Mouse (Mus musculus): ENCODE measurements around the gene Kif2c. TPM values are rescaled to one million over a fixed set of nuclear protein-coding genes. Genes with fewer than 3 reads are reported as not detected.

Kif2c gene
- polyA plus RNA-seq (2014; fragmentation: Nextera tagmentation; extraction: Ambion mirVana), result 57.3 and 68.0 TPM in 2 replicates

- H3K4me2 ChIP-seq, result peak within 1 kb of the TSS; percentile 84
- H3K27ac ChIP-seq (ENCODE audit: low read depth, low read length), result peak within 1 kb of the TSS; percentile 78
- WGBS, result under 1% methylated on average over 42 of the region's 42 CpGs
- H3K9ac ChIP-seq (ENCODE audit: low read depth, low read length), result peak within 1 kb of the TSS; percentile 70
- H3K9me3 ChIP-seq (ENCODE audit: control insufficient read depth, low read length), result no peaks in the 10 kb centered on the region
- ATAC-seq (replicated peaks; ENCODE audit: low FRiP score) (peak; percentile 98), DNase-seq (ENCODE audit: low spot score) (peak; percentile 89)
- peaks cover 8% of the 10 kb centered on the region for H3K4me1 ChIP-seq (replicated peaks; ENCODE audit: control insufficient read depth, insufficient read depth, low read length)
- H3K27me3 ChIP-seq (replicated peaks; ENCODE audit: control insufficient read depth, insufficient read depth, low read length), result no peaks in the 10 kb centered on the region
- peaks cover 26% of the 10 kb centered on the region for H3K36me3 ChIP-seq (ENCODE audit: control insufficient read depth, insufficient read depth, low read length)
- peak within 1 kb of the TSS; percentile 71 for H3K4me3 ChIP-seq (ENCODE audit: low read depth, low read length)
Observed at GRCm38 (mm10) chr4:117181863-117182758, at the start of gene Kif2c. Gene Kif2c, minus strand, starts transcription at chr4:117182639.

GRCm38 (mm10) chr4:117231208-117231607 lies 48.8 kb upstream of the Kif2c start:
- ATAC-seq (replicated peaks; ENCODE audit: low FRiP score) (no peak), DNase-seq (ENCODE audit: low spot score) (no peak)
- 79% methylated on average over 2 of the region's 2 CpGs for WGBS
- no peaks in the 10 kb centered on the region for H3K9me3 ChIP-seq (ENCODE audit: control insufficient read depth, low read length)
- H3K27ac ChIP-seq (ENCODE audit: low read depth, low read length), result no peak overlapping the region
- H3K4me1 ChIP-seq (replicated peaks; ENCODE audit: control insufficient read depth, insufficient read depth, low read length), result no peaks in the 10 kb centered on the region
- no peak overlapping the region for H3K4me3 ChIP-seq (ENCODE audit: low read depth, low read length)
- no peaks in the 10 kb centered on the region for H3K27me3 ChIP-seq (replicated peaks; ENCODE audit: control insufficient read depth, insufficient read depth, low read length)
- no peak overlapping the region for H3K4me2 ChIP-seq
- no peaks in the 10 kb centered on the region for H3K36me3 ChIP-seq (ENCODE audit: control insufficient read depth, insufficient read depth, low read length)
- no peak overlapping the region for H3K9ac ChIP-seq (ENCODE audit: low read depth, low read length)

GRCm38 (mm10) chr4:117230331-117230730 lies 47.9 kb upstream of the Kif2c start:
- Histone ChIP-seq H3K4me3 (ENCODE audit: low read depth, low read length) (no peak overlapping the region), H3K27ac (ENCODE audit: low read depth, low read length) (no peak overlapping the region), H3K9ac (ENCODE audit: low read depth, low read length) (no peak overlapping the region), H3K27me3 (replicated peaks; ENCODE audit: control insufficient read depth, insufficient read depth, low read length) (no peaks in the 10 kb centered on the region), H3K4me1 (replicated peaks; ENCODE audit: control insufficient read depth, insufficient read depth, low read length) (no peaks in the 10 kb centered on the region), H3K36me3 (ENCODE audit: control insufficient read depth, insufficient read depth, low read length) (no peaks in the 10 kb centered on the region), H3K9me3 (ENCODE audit: control insufficient read depth, low read length) (no peaks in the 10 kb centered on the region), H3K4me2 (no peak overlapping the region)
- DNase-seq (ENCODE audit: low spot score) (no peak), ATAC-seq (replicated peaks; ENCODE audit: low FRiP score) (no peak)
- WGBS, result 43% methylated on average over 10 of the region's 10 CpGs

- ATAC-seq (replicated peaks; ENCODE audit: low FRiP score), result no peak
- H3K9ac ChIP-seq (ENCODE audit: low read depth, low read length), result no peak overlapping the region
Observed at GRCm38 (mm10) chr4:117229590-117229989, 47.2 kb upstream of the Kif2c start.

GRCm38 (mm10) chr4:117225250-117225649 lies 42.8 kb upstream of the Kif2c start:
- DNase-seq (ENCODE audit: low spot score), result no peak
- H3K27ac ChIP-seq (ENCODE audit: low read depth, low read length), result no peak overlapping the region
- no peak overlapping the region for H3K4me3 ChIP-seq (ENCODE audit: low read depth, low read length)
- H3K4me2 ChIP-seq, result no peak overlapping the region
- H3K9me3 ChIP-seq (ENCODE audit: control insufficient read depth, low read length), result no peaks in the 10 kb centered on the region
- H3K4me1 ChIP-seq (replicated peaks; ENCODE audit: control insufficient read depth, insufficient read depth, low read length), result no peaks in the 10 kb centered on the region
- ATAC-seq (replicated peaks; ENCODE audit: low FRiP score), result no peak
- H3K27me3 ChIP-seq (replicated peaks; ENCODE audit: control insufficient read depth, insufficient read depth, low read length), result no peaks in the 10 kb centered on the region
- H3K36me3 ChIP-seq (ENCODE audit: control insufficient read depth, insufficient read depth, low read length), result no peaks in the 10 kb centered on the region
- no peak overlapping the region for H3K9ac ChIP-seq (ENCODE audit: low read depth, low read length)

More at GRCm38 (mm10) chr4:117229590-117229989, 47.2 kb upstream of the Kif2c start:
- H3K27me3 ChIP-seq (replicated peaks; ENCODE audit: control insufficient read depth, insufficient read depth, low read length), result no peaks in the 10 kb centered on the region
- no peak for DNase-seq (ENCODE audit: low spot score)
- no peak overlapping the region for H3K4me2 ChIP-seq
- H3K4me3 ChIP-seq (ENCODE audit: low read depth, low read length), result no peak overlapping the region
- WGBS, result 55% methylated on average over 15 of the region's 15 CpGs
- H3K36me3 ChIP-seq (ENCODE audit: control insufficient read depth, insufficient read depth, low read length), result no peaks in the 10 kb centered on the region
- no peaks in the 10 kb centered on the region for H3K4me1 ChIP-seq (replicated peaks; ENCODE audit: control insufficient read depth, insufficient read depth, low read length)
- H3K27ac ChIP-seq (ENCODE audit: low read depth, low read length), result no peak overlapping the region
- H3K9me3 ChIP-seq (ENCODE audit: control insufficient read depth, low read length), result no peaks in the 10 kb centered on the region

GRCm38 (mm10) chr4:117224122-117224521 lies 41.7 kb upstream of the Kif2c start:
- Histone ChIP-seq H3K27me3 (replicated peaks; ENCODE audit: control insufficient read depth, insufficient read depth, low read length) (no peaks in the 10 kb centered on the region), H3K36me3 (ENCODE audit: control insufficient read depth, insufficient read depth, low read length) (no peaks in the 10 kb centered on the region), H3K9ac (ENCODE audit: low read depth, low read length) (no peak overlapping the region), H3K4me2 (no peak overlapping the region), H3K4me1 (replicated peaks; ENCODE audit: control insufficient read depth, insufficient read depth, low read length) (no peaks in the 10 kb centered on the region), H3K4me3 (ENCODE audit: low read depth, low read length) (no peak overlapping the region), H3K27ac (ENCODE audit: low read depth, low read length) (no peak overlapping the region), H3K9me3 (ENCODE audit: control insufficient read depth, low read length) (no peaks in the 10 kb centered on the region)
- no peak for ATAC-seq (replicated peaks; ENCODE audit: low FRiP score)
- DNase-seq (ENCODE audit: low spot score), result no peak
- 66% methylated on average over 8 of the region's 8 CpGs for WGBS

GRCm38 (mm10) chr4:117223001-117223400 lies 40.6 kb upstream of the Kif2c start:
- Histone ChIP-seq H3K4me3 (ENCODE audit: low read depth, low read length) (no peak overlapping the region), H3K4me2 (no peak overlapping the region), H3K4me1 (replicated peaks; ENCODE audit: control insufficient read depth, insufficient read depth, low read length) (no peaks in the 10 kb centered on the region), H3K36me3 (ENCODE audit: control insufficient read depth, insufficient read depth, low read length) (no peaks in the 10 kb centered on the region), H3K9me3 (ENCODE audit: control insufficient read depth, low read length) (no peaks in the 10 kb centered on the region), H3K27ac (ENCODE audit: low read depth, low read length) (no peak overlapping the region), H3K9ac (ENCODE audit: low read depth, low read length) (no peak overlapping the region), H3K27me3 (replicated peaks; ENCODE audit: control insufficient read depth, insufficient read depth, low read length) (no peaks in the 10 kb centered on the region)
- no peak for DNase-seq (ENCODE audit: low spot score)
- no peak for ATAC-seq (replicated peaks; ENCODE audit: low FRiP score)
- WGBS, result 35% methylated on average over 5 of the region's 5 CpGs

GRCm38 (mm10) chr4:117221836-117222235 lies 39.4 kb upstream of the Kif2c start:
- H3K36me3 ChIP-seq (ENCODE audit: control insufficient read depth, insufficient read depth, low read length), result no peaks in the 10 kb centered on the region
- H3K4me3 ChIP-seq (ENCODE audit: low read depth, low read length), result no peak overlapping the region
- ATAC-seq (replicated peaks; ENCODE audit: low FRiP score) (no peak), DNase-seq (ENCODE audit: low spot score) (no peak)
- 83% methylated on average over 9 of the region's 9 CpGs for WGBS
- no peak overlapping the region for H3K4me2 ChIP-seq
- H3K9ac ChIP-seq (ENCODE audit: low read depth, low read length), result no peak overlapping the region
- no peak overlapping the region for H3K27ac ChIP-seq (ENCODE audit: low read depth, low read length)
- no peaks in the 10 kb centered on the region for H3K4me1 ChIP-seq (replicated peaks; ENCODE audit: control insufficient read depth, insufficient read depth, low read length)
- no peaks in the 10 kb centered on the region for H3K27me3 ChIP-seq (replicated peaks; ENCODE audit: control insufficient read depth, insufficient read depth, low read length)
- H3K9me3 ChIP-seq (ENCODE audit: control insufficient read depth, low read length), result no peaks in the 10 kb centered on the region
